Mouse (Mus musculus): Measurements from ENCODE around the gene Tubb2a. TPM values are rescaled to one million over a fixed set of nuclear protein-coding genes. Genes with fewer than 3 reads are reported as not detected.

Tubb2a gene
- total and polyA plus RNA-seq, 3 experiments: 17.6 to 43.0 (median 26.1) TPM

- no peak for DNase-seq (ENCODE audit: extremely low read depth)
- no peaks in the 10 kb centered on the region for H3K27me3 ChIP-seq (replicated peaks)
- H3K4me3 ChIP-seq (replicated peaks in 1 of 3; ENCODE audit: low read depth in 2 of 3, low read length in 2 of 3, poor library complexity in 1 of 3): no peak overlapping the region
- in situ Hi-C loops (cut with MboI; ENCODE audit: low pct_ligation_motif_present, low pct_unique_long_range_greater_than_20kb, low sequenced_read_pairs) (loop anchor here (5.0 kb wide), 2 partner anchors 78 to 108 kb away; partner anchors contain the start of genes Psmg4 and Tubb2b), dilution Hi-C loops (cut with MboI; ENCODE audit: extremely low pct_ligation_motif_present, extremely low pct_unique_long_range_greater_than_20kb, low sequenced_read_pairs) (no loop called here)
- H3K79me2 ChIP-seq (replicated peaks; ENCODE audit: control insufficient read depth, extremely low read depth, insufficient read depth, poor library complexity, severe bottlenecking): no peaks in the 10 kb centered on the region
- H3K4me1 ChIP-seq (ENCODE audit: control insufficient read depth in 1 of 2, insufficient read depth in 2 of 2): peaks cover 12 to 20% of the 10 kb centered on the region in 2 experiments
- no peak overlapping the region for H3K27ac ChIP-seq (ENCODE audit: insufficient read depth, low read depth)
- no peak overlapping the region for H3K4me2 ChIP-seq (ENCODE audit: insufficient read depth, low read depth, poor library complexity, severe bottlenecking)
- H3K9me3 ChIP-seq (replicated peaks; ENCODE audit: low read length): peaks cover 5% of the 10 kb centered on the region
- H3K9ac ChIP-seq (ENCODE audit: insufficient read depth, low read depth): no peak overlapping the region
- H3K36me3 ChIP-seq (replicated peaks in 1 of 2; ENCODE audit: control insufficient read depth in 1 of 2, insufficient read depth in 1 of 2, low read length in 1 of 2): peaks cover 7 to 51% of the 10 kb centered on the region in 2 experiments
- TF ChIP-seq MEF2A (IDR thresholded peaks at IDR 0.05; ENCODE audit: borderline replicate concordance, low read depth, low read length) (no peak), SIN3A (IDR thresholded peaks at IDR 0.05; ENCODE audit: low read length) (no peak), MYC (IDR thresholded peaks at IDR 0.05; ENCODE audit: low read depth, low read length) (no peak), UBTF (IDR thresholded peaks at IDR 0.05; ENCODE audit: low read depth, low read length) (no peak), NRF1 (IDR thresholded peaks at IDR 0.05; ENCODE audit: low read depth, low read length) (no peak), JUND (conservative IDR thresholded peaks at IDR 0.05; ENCODE audit: low read depth, low read length) (no peak), RCOR1 (conservative IDR thresholded peaks at IDR 0.05; ENCODE audit: low read depth, low read length) (no peak), ZMIZ1 (IDR thresholded peaks at IDR 0.05; ENCODE audit: low read depth, low read length) (no peak), NELFE (IDR thresholded peaks at IDR 0.05; ENCODE audit: low read depth, low read length) (no peak), USF1 (IDR thresholded peaks at IDR 0.05; ENCODE audit: low read depth, low read length) (no peak), GABPA (IDR thresholded peaks at IDR 0.05; ENCODE audit: insufficient replicate concordance, low read depth, low read length) (no peak)
These were observed 23.4 kb downstream of the Tubb2a start for GRCm38 (mm10) chr13:34054391-34054790.

- no peak for DNase-seq (ENCODE audit: extremely low read depth)
- TF ChIP-seq TCF12 (IDR thresholded peaks at IDR 0.05; ENCODE audit: low read depth, low read length) (no peak), POLR2A (IDR thresholded peaks at IDR 0.05; ENCODE audit: low read depth, low read length) (no peak), RAD21 (IDR thresholded peaks at IDR 0.05; ENCODE audit: low read depth, low read length) (no peak), IRF4 (IDR thresholded peaks at IDR 0.05; ENCODE audit: low read depth, low read length) (no peak), POLR2AphosphoS2 (IDR thresholded peaks at IDR 0.05; ENCODE audit: low read depth, low read length) (no peak), UBTF (IDR thresholded peaks at IDR 0.05; ENCODE audit: low read depth, low read length) (no peak), MYC (IDR thresholded peaks at IDR 0.05; ENCODE audit: low read depth, low read length) (no peak), NELFE (IDR thresholded peaks at IDR 0.05; ENCODE audit: low read depth, low read length) (no peak), MXI1 (IDR thresholded peaks at IDR 0.05; ENCODE audit: low read depth, low read length) (no peak), ZKSCAN1 (IDR thresholded peaks at IDR 0.05; ENCODE audit: borderline replicate concordance, low read depth, low read length) (no peak), KAT2A (IDR thresholded peaks at IDR 0.05; ENCODE audit: insufficient replicate concordance, low read length) (no peak), GABPA (IDR thresholded peaks at IDR 0.05; ENCODE audit: insufficient replicate concordance, low read depth, low read length) (no peak), SIN3A (IDR thresholded peaks at IDR 0.05; ENCODE audit: low read length) (no peak), NRF1 (IDR thresholded peaks at IDR 0.05; ENCODE audit: low read depth, low read length) (no peak), JUN (IDR thresholded peaks at IDR 0.05; ENCODE audit: insufficient read depth, low read depth, low read length) (no peak), MEF2A (IDR thresholded peaks at IDR 0.05; ENCODE audit: borderline replicate concordance, low read depth, low read length) (no peak), CHD2 (IDR thresholded peaks at IDR 0.05; ENCODE audit: low read length) (no peak)
- Histone ChIP-seq H3K36me3 (replicated peaks in 1 of 2; ENCODE audit: control insufficient read depth in 1 of 2, insufficient read depth in 1 of 2, low read length in 1 of 2) (peaks cover 7 to 54% of the 10 kb centered on the region in 2 experiments), H3K79me2 (replicated peaks; ENCODE audit: control insufficient read depth, extremely low read depth, insufficient read depth, poor library complexity, severe bottlenecking) (no peaks in the 10 kb centered on the region), H3K27ac (ENCODE audit: insufficient read depth, low read depth) (no peak overlapping the region), H3K9me3 (replicated peaks; ENCODE audit: low read length) (peaks cover 5% of the 10 kb centered on the region), H3K4me2 (ENCODE audit: insufficient read depth, low read depth, poor library complexity, severe bottlenecking) (no peak overlapping the region), H3K4me3 (replicated peaks in 1 of 3; ENCODE audit: low read depth in 2 of 3, low read length in 2 of 3, poor library complexity in 1 of 3) (no peak overlapping the region), H3K4me1 (ENCODE audit: control insufficient read depth in 1 of 2, insufficient read depth in 2 of 2) (peaks cover 12 to 20% of the 10 kb centered on the region in 2 experiments), H3K27me3 (replicated peaks) (no peaks in the 10 kb centered on the region), H3K9ac (ENCODE audit: insufficient read depth, low read depth) (no peak overlapping the region)
- in situ Hi-C loops (cut with MboI; ENCODE audit: low pct_ligation_motif_present, low pct_unique_long_range_greater_than_20kb, low sequenced_read_pairs) (loop anchor here (5.0 kb wide), 2 partner anchors 79 to 109 kb away; partner anchors contain the start of genes Psmg4 and Tubb2b), dilution Hi-C loops (cut with MboI; ENCODE audit: extremely low pct_ligation_motif_present, extremely low pct_unique_long_range_greater_than_20kb, low sequenced_read_pairs) (no loop called here)
These were observed 24.0 kb downstream of the Tubb2a start for GRCm38 (mm10) chr13:34053673-34054282.
